Mouse (Mus musculus) CH12.LX (cell line): ENCODE data around the gene Exoc3l4. TPM values are rescaled to one million over a fixed set of nuclear protein-coding genes. Genes with fewer than 3 reads are reported as not detected.

Source experiments
- DNase-seq: peaks from one replicate; pipeline ENCODE4 v3.0.0-alpha.2; 2013; ENCODE audit errors: extremely low read depth
- H3K27ac ChIP-seq: 2 replicates; pipeline ENCODE4 v1.5.1; 2012; ENCODE audit warnings: low read depth, mild to moderate bottlenecking, control low read depth, moderate library complexity; ENCODE audit not compliant: insufficient read depth
- H3K27me3 ChIP-seq: replicated peaks from 2 replicates; pipeline ENCODE3; 2012; ENCODE audit warnings: inconsistent platforms
- H3K36me3 ChIP-seq, 2 experiments: replicated peaks in 1 of 2; 2 replicates each; pipeline versions ENCODE3 to v1.6.1; 2012; ENCODE audit warnings: inconsistent platforms in 1 of 2, low read length in 1 of 2, mild to moderate bottlenecking in 1 of 2, mixed read lengths in 1 of 2, moderate library complexity in 1 of 2; ENCODE audit not compliant: control insufficient read depth in 1 of 2, insufficient read depth in 1 of 2
- H3K4me1 ChIP-seq, 2 experiments: 2 replicates each; pipeline ENCODE4 v1.6.1; 2012; ENCODE audit warnings: inconsistent platforms in 1 of 2, moderate library complexity in 1 of 2; ENCODE audit not compliant: insufficient read depth in 2 of 2, control insufficient read depth in 1 of 2
- H3K4me2 ChIP-seq: 2 replicates; pipeline ENCODE4 v1.6.1; 2012; ENCODE audit warnings: low read depth, mild to moderate bottlenecking, control low read depth; ENCODE audit not compliant: poor library complexity, insufficient read depth, severe bottlenecking
- H3K4me3 ChIP-seq, 3 experiments: fragments of 150-350 bp in 1 of 3; sonication (generic) in 1 of 3; replicated peaks in 1 of 3; 2 replicates each; pipeline versions ENCODE3 to v1.5.1; 2011 to 2012; ENCODE audit warnings: low read depth in 2 of 3, low read length in 2 of 3, mild to moderate bottlenecking in 2 of 3, moderate library complexity in 2 of 3, control low read depth in 1 of 3, improper control_type of control experiment in 1 of 3, inconsistent platforms in 1 of 3, mixed read lengths in 1 of 3; ENCODE audit not compliant: poor library complexity in 1 of 3
- H3K79me2 ChIP-seq: replicated peaks from 2 replicates; pipeline ENCODE4 v1.6.1; 2012; ENCODE audit warnings: mild to moderate bottlenecking, moderate library complexity; ENCODE audit not compliant: control insufficient read depth, poor library complexity, insufficient read depth, severe bottlenecking; ENCODE audit errors: extremely low read depth
- H3K9ac ChIP-seq: 2 replicates; pipeline ENCODE4 v1.6.1; 2012; ENCODE audit warnings: low read depth, mild to moderate bottlenecking, control low read depth, moderate library complexity; ENCODE audit not compliant: insufficient read depth
- H3K9me3 ChIP-seq: replicated peaks from 2 replicates; pipeline ENCODE3; 2012; ENCODE audit warnings: low read length, inconsistent platforms, mixed read lengths
- BHLHE40 ChIP-seq: IDR thresholded peaks from 2 replicates; pipeline ENCODE4 v1.6.1; 2011; ENCODE audit warnings: mild to moderate bottlenecking, low read depth, low read length, improper control_type of control experiment
- CHD1 ChIP-seq: IDR thresholded peaks from 2 replicates; pipeline ENCODE4 v1.6.1; 2012; ENCODE audit warnings: low read depth, low read length, improper control_type of control experiment, inconsistent platforms
- E2F4 ChIP-seq: IDR thresholded peaks from 2 replicates; pipeline ENCODE4 v1.6.1; 2011; ENCODE audit warnings: low read depth, low read length, improper control_type of control experiment; ENCODE audit not compliant: insufficient replicate concordance
- ELF1 ChIP-seq: IDR thresholded peaks from 2 replicates; pipeline ENCODE4 v1.6.1; 2014; ENCODE audit warnings: low read depth, mild to moderate bottlenecking, inconsistent platforms, low read length, improper control_type of control experiment
- EP300 ChIP-seq: IDR thresholded peaks from 2 replicates; pipeline ENCODE4 v1.6.1; 2011; ENCODE audit warnings: low read length, improper control_type of control experiment
- ETS1 ChIP-seq: conservative IDR thresholded peaks from 2 replicates; pipeline ENCODE4 v1.6.1; 2012; ENCODE audit warnings: low read depth, mild to moderate bottlenecking, inconsistent platforms, low read length, improper control_type of control experiment, moderate library complexity
- HCFC1 ChIP-seq: IDR thresholded peaks from 2 replicates; pipeline ENCODE4 v1.6.1; 2012; ENCODE audit warnings: low read depth, mild to moderate bottlenecking, inconsistent platforms, low read length, improper control_type of control experiment
- JUN ChIP-seq: IDR thresholded peaks from 2 replicates; pipeline ENCODE4 v1.6.1; 2011; ENCODE audit warnings: low read depth, mild to moderate bottlenecking, low read length, improper control_type of control experiment, moderate library complexity; ENCODE audit not compliant: insufficient read depth
- KAT2A ChIP-seq: IDR thresholded peaks from 2 replicates; pipeline ENCODE4 v1.6.1; 2012; ENCODE audit warnings: low read length, improper control_type of control experiment, inconsistent platforms; ENCODE audit not compliant: insufficient replicate concordance
- MAFK ChIP-seq: IDR thresholded peaks from 2 replicates; pipeline ENCODE4 v1.6.1; 2011; ENCODE audit warnings: low read length, improper control_type of control experiment; ENCODE audit not compliant: insufficient replicate concordance
- MAX ChIP-seq: IDR thresholded peaks from 2 replicates; pipeline ENCODE4 v1.6.1; 2011; ENCODE audit warnings: low read length, improper control_type of control experiment
- MAZ ChIP-seq: IDR thresholded peaks from 2 replicates; pipeline ENCODE4 v1.6.1; 2012; ENCODE audit warnings: low read depth, mild to moderate bottlenecking, inconsistent platforms, low read length, improper control_type of control experiment, moderate library complexity
- MXI1 ChIP-seq: IDR thresholded peaks from 2 replicates; pipeline ENCODE4 v1.6.1; 2011; ENCODE audit warnings: mild to moderate bottlenecking, low read depth, low read length, improper control_type of control experiment
- POLR2A ChIP-seq: IDR thresholded peaks from 2 replicates; pipeline ENCODE4 v1.6.1; 2011; ENCODE audit warnings: low read depth, mild to moderate bottlenecking, improper control_type of control experiment, low read length
- RCOR1 ChIP-seq: conservative IDR thresholded peaks from 2 replicates; pipeline ENCODE4 v1.6.1; 2012; ENCODE audit warnings: low read depth, mild to moderate bottlenecking, inconsistent platforms, low read length, improper control_type of control experiment
- SIN3A ChIP-seq: IDR thresholded peaks from 2 replicates; pipeline ENCODE4 v1.6.1; 2012; ENCODE audit warnings: low read length, improper control_type of control experiment, inconsistent platforms
- TCF12 ChIP-seq: IDR thresholded peaks from 2 replicates; pipeline ENCODE4 v1.6.1; 2014; ENCODE audit warnings: low read depth, mild to moderate bottlenecking, inconsistent platforms, low read length, improper control_type of control experiment
- USF2 ChIP-seq: conservative IDR thresholded peaks from 2 replicates; pipeline ENCODE4 v1.6.1; 2011; ENCODE audit warnings: low read depth, low read length, improper control_type of control experiment
- ZC3H11A ChIP-seq: IDR thresholded peaks from 2 replicates; pipeline ENCODE4 v1.6.1; 2012; ENCODE audit warnings: low read depth, mild to moderate bottlenecking, inconsistent platforms, low read length, improper control_type of control experiment
- dilution Hi-C: fragments of 300-500 bp; cut with MboI; formaldehyde crosslinking; loops from 2 replicates; pipeline ENCODE4 v1.14.3; 2020; ENCODE audit warnings: low sequenced_read_pairs; ENCODE audit not compliant: extremely low pct_unique_long_range_greater_than_20kb, extremely low pct_ligation_motif_present
- in situ Hi-C: fragments of 300-500 bp; cut with MboI; formaldehyde crosslinking; loops from 3 replicates; pipeline ENCODE4 v1.14.3; 2019; ENCODE audit warnings: low sequenced_read_pairs, low pct_ligation_motif_present, low pct_unique_long_range_greater_than_20kb, mixed read lengths
- polyA plus RNA-seq: library from polyadenylated mRNA; unstranded; fragments of >175 nt; gene quantifications from 2 replicates; pipeline ENCODE4 v1.2.1, GENCODE M21; 2012; ENCODE audit warnings: low read depth; ENCODE audit not compliant: insufficient read length
- total RNA-seq, 2 experiments: library from RNA; depleted of rRNA; stranded (reverse); fragments of 300-350 nt in 1 of 2; fragments of >200 nt in 1 of 2; gene quantifications; 2 replicates each; pipeline ENCODE4 v1.2.3; 2012 to 2014

Gene Exoc3l4
- total and polyA plus RNA-seq, 3 experiments: 0.81 to 1.2 (median 0.85) TPM

DNA sequence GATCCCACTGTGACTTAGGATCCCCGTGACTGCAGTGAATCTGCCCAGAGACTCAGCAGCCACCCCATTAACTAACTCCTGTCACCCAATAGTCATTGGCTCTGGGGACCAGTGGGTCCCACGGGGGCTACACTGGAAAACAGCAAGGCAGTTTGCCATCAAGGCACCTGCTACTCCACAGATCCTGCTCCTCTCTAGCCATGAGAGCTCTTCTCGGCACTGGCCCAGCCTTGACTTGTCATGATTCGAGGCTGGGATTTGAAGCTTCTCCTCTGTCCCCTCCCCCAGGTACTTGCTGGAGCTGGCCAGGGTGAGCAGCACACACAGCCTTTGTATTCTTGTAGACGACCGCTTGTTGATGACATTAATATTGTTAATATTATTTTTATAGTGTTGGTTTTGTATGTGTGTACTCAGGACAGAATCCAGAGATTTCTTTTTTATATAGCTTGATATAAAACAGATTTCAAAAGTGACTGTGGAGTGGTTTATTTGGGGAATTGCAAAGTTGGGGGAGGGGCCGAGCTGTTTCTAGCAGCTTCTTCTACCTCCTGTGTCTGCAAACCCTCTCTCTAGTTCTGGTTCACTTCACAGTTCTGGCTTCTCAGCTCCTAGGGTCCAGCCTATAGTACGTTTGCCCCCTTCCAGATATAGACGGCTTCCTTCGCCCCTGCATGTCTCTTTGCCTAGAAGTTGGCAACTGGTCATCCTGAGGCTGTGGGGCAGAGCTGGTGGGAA is 37.9 kb downstream of the Exoc3l4 start:
- Histone ChIP-seq H3K4me3 (no peak overlapping the region), H3K9me3 (no peaks in the 10 kb centered on the region), H3K4me1 (peaks cover 4 to 26% of the 10 kb centered on the region in 2 experiments; a peak in 3 of 4 replicates), H3K79me2 (no peaks in the 10 kb centered on the region), H3K9ac (no peak overlapping the region), H3K4me2 (no peak overlapping the region), H3K27ac (no peak overlapping the region), H3K36me3 (peaks cover 0 to 11% of the 10 kb centered on the region in 2 experiments), H3K27me3 (peaks cover 64% of the 10 kb centered on the region)
- dilution Hi-C loops (no loop called here), in situ Hi-C loops (no loop called here)
- TF ChIP-seq CHD1: no peak
- TF ChIP-seq HCFC1: no peak
- TF ChIP-seq POLR2A: no peak
- TF ChIP-seq KAT2A: no peak
- no peak for TF ChIP-seq E2F4
- no peak for TF ChIP-seq RCOR1
- no peak for TF ChIP-seq MXI1
- no peak for TF ChIP-seq MAZ
- no peak for TF ChIP-seq MAFK
- TF ChIP-seq JUN: no peak
- TF ChIP-seq ETS1: no peak
- no peak for TF ChIP-seq MAX
- no peak for TF ChIP-seq ZC3H11A
- TF ChIP-seq USF2: no peak
- TF ChIP-seq BHLHE40: no peak
- no peak for DNase-seq

DNA sequence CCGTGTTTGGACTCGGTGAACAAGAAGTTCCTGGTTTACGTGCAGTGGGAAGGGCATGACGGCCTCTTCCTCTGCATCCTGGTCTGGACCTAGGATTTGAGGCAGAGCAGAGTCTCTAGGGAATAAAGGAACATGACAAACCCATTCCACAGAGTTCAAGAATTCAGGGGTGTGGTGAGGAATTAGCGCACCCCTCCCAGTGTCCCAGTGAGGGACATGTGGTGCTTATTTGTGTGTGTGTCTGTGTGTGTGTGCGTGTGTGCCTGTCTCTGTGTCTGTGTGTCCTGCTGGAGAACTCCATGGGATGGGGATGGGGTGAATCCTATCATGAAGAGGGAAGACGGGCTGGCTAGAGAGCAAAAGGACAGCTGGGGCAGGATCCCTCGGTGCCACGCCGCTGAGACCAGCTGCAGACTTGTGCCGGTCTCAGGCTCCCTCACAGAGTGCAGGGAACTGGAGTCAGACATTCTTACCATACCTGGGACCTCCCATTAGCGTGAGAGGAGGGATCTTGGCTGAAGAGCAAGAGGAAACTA is 38.6 kb downstream of the Exoc3l4 start:
- H3K9ac ChIP-seq: no peak overlapping the region
- peaks cover 4 to 26% of the 10 kb centered on the region in 2 experiments; a peak in 3 of 4 replicates for H3K4me1 ChIP-seq
- TF ChIP-seq SIN3A: no peak
- TF ChIP-seq MAFK: no peak
- TF ChIP-seq ELF1: no peak
- TF ChIP-seq EP300: no peak
- TF ChIP-seq TCF12: no peak
- H3K79me2 ChIP-seq: no peaks in the 10 kb centered on the region
- no peak for DNase-seq
- peaks cover 63% of the 10 kb centered on the region for H3K27me3 ChIP-seq
- dilution Hi-C loops (no loop called here), in situ Hi-C loops (no loop called here)
- peaks cover 0 to 11% of the 10 kb centered on the region in 2 experiments for H3K36me3 ChIP-seq
- H3K27ac ChIP-seq: no peak overlapping the region
- no peak overlapping the region for H3K4me3 ChIP-seq
- H3K9me3 ChIP-seq: no peaks in the 10 kb centered on the region
- no peak overlapping the region for H3K4me2 ChIP-seq
